Mouse (Mus musculus): ENCODE data around the gene Nck2.

DNA sequence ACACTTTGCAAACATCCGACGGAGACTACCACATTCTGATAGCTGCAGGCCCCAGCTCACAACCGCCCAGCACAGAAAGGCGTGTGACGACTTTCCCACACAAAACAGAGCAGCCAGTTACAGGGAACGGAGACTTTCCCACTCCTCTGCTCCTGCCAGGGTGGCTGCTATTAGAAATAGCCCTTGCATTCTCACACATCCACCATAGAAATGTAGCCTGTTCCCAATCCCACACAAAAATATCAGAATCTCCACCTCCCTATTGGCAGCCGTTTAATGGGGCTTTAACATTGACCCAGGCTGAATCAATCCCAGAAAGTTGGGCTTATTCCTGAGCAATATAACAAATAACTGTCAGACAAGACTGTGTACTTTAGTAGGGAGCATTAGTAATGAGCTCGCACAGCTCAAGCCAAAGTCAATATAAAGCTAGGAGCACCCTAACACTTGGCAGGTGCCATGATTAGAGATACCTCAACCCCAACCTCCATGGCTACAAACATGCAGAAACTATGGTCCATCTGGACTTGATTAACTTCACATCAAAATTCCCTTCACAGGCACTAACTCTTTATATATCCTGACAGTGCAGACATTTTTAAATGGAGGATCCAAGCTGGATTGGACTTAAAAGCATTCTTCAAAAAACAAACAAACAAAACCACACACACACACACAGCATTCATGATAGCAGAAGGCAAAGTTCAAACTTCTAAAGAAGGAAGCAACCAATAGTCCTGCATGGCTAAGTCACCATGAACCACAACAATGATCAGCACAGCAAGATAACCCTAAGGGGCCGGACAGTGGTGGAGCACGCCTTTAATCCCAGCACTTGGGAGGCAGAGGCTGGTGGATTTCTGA is 45.4 kb upstream of the Nck2 start:
- TF ChIP-seq POLR2A (IDR thresholded peaks at IDR 0.05; ENCODE audit: borderline replicate concordance, low read depth, low read length), result no peak
- TF ChIP-seq CTCF (IDR thresholded peaks at IDR 0.05; ENCODE audit: low read depth, low read length), result no peak
